Mouse (Mus musculus) heart, postnatal 0 days (tissue): ENCODE measurements around the gene Mecom.

Experiments used
- CTCF ChIP-seq: IDR thresholded peaks from 2 replicates; pipeline ENCODE4 v1.5.1; 2016; ENCODE audit warnings: antibody characterized with exemption, control low read depth, low read depth
- EP300 ChIP-seq: IDR thresholded peaks from 2 replicates; pipeline ENCODE4 v1.6.1; 2016; ENCODE audit warnings: antibody characterized with exemption, low read depth

GRCm38 (mm10) chr3:30104515-30105098 is 443.2 kb downstream of the Mecom start:
- no peak for TF ChIP-seq CTCF
- no peak for TF ChIP-seq EP300
